Mouse (Mus musculus): ENCODE data around the gene Alpl.

DNA sequence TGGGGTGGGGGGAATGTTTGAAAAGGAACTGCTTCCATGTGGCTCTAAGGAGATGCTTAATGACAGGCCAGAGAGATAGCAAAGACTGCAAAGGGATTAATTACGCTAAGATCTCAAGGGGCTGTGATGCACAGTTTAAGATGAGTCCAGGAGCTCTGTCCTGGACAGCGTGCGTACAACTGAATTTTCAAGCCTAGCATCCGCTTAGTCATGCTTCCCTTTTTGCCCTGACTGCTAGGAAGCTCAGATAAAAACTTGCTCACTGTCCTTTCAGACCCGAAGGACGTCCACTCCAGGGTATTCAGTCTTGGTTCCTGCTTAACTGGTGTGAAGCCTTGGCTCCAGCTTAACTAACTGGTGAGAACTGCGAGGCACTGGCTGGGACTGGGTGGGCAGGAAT lies 55.8 kb downstream of the Alpl start:
- no peak for TF ChIP-seq POLR2A (IDR thresholded peaks at IDR 0.05; ENCODE audit: insufficient read length, low read depth)
- no peak for TF ChIP-seq MAX (IDR thresholded peaks at IDR 0.05; ENCODE audit: low read depth)
- TF ChIP-seq SRF (IDR thresholded peaks at IDR 0.05; ENCODE audit: control insufficient read depth, insufficient read length, low read depth), result no peak
- no peak for TF ChIP-seq MYOG (IDR thresholded peaks at IDR 0.05; ENCODE audit: control insufficient read depth in 1 of 3, insufficient read depth in 1 of 3, insufficient read length in 2 of 3, low read depth in 2 of 3)
- TF ChIP-seq MYOD1 (IDR thresholded peaks at IDR 0.05; ENCODE audit: control insufficient read depth in 1 of 3, insufficient read length in 2 of 3, low read depth in 2 of 3), result no peak
- TF ChIP-seq E2F4 (IDR thresholded peaks at IDR 0.05; ENCODE audit: insufficient read depth), result no peak
- TF ChIP-seq TCF12 (IDR thresholded peaks at IDR 0.05; ENCODE audit: insufficient read depth, poor library complexity, severe bottlenecking), result no peak
- TF ChIP-seq USF1 (IDR thresholded peaks at IDR 0.05; ENCODE audit: low read depth), result no peak
- TF ChIP-seq TCF3 (IDR thresholded peaks at IDR 0.05; ENCODE audit: insufficient read length, low read depth), result no peak
- no peak for TF ChIP-seq POLR2AphosphoS2 (IDR thresholded peaks at IDR 0.05; ENCODE audit: insufficient read length, low read depth)
- no peak for TF ChIP-seq CEBPB (IDR thresholded peaks at IDR 0.05; ENCODE audit: insufficient read depth, poor library complexity, severe bottlenecking)
- no peak for TF ChIP-seq REST (IDR thresholded peaks at IDR 0.05; ENCODE audit: insufficient read depth, insufficient read length)

All from myocyte (in vitro differentiated cells).